Mouse (Mus musculus): ENCODE measurements around the gene Hoxd11.

GRCm38 (mm10) chr2:74658024-74658666, 21.2 kb upstream of the Hoxd11 start:
- TF ChIP-seq POLR2A (IDR thresholded peaks at IDR 0.05; ENCODE audit: low read depth, low read length) (no peak), CTCF (conservative IDR thresholded peaks at IDR 0.05; ENCODE audit: insufficient read depth, insufficient read length, low read depth, low read length) (no peak)
